Comparison of ENCODE assay signal across 10 mouse cellular contexts in the genomic region with DNA sequence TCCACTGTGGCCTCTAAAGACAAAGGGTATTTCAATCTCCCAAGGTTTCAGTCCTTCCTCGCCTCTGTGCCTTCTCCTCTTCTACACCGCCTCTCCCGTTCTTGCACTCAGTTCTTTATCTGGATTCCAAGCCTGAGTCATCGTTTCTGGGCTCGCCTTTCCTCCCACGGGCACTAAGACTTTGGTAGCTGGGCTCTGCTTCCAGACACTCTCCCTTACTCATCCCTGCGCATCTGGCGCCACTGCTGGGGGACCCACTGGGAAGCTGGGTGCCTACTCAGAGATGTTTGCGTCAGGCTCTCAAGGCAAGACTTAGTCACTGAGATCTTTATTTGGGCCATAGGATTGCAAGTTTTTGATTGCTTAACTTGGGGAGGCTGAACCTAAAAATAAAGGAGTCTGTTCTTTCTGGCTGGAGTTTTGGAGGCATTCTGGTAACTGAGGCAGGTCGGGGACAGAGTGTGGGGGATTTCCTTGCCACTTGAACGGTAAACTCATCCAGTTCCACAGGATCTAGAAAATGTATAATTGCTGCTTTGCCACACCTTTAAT.
DNase-seq lines count a peak whose midpoint lies in the region; TF ChIP-seq lines count a peak whose summit lies in the region.
"Had no signal": no experiment of that assay in that cellular context is flagged by ENCODE, and none has a peak within 500 bp of the region (broad histone marks: within the 10 kb centered on the region; RNA-seq: fewer than 3 reads in every experiment).

No protein-coding gene starts in this region.

- H3K27me3 ChIP-seq in cerebellum, adult 2 months (ENCODE audit: control insufficient read depth, insufficient read depth, low read length): no peaks in the 10 kb centered on the region
- H3K27me3 ChIP-seq: lung, embryonic 15.5 days had no signal

- H3K4me3 ChIP-seq in cortical plate, adult 2 months (ENCODE audit: insufficient read depth, low read length): no peak overlapping the region
- H3K4me3 ChIP-seq in cerebellum, adult 2 months (replicated peaks; ENCODE audit: insufficient read depth, low read depth, low read length): no peak overlapping the region
- H3K4me3 ChIP-seq: embryonic facial prominence, embryonic 10.5 days; lung, embryonic 15.5 days had no signal

- peaks cover 10% of the 10 kb centered on the region; the same call in 1 of the 2 replicates for H3K4me1 ChIP-seq in cortical plate, adult 2 months (ENCODE audit: control insufficient read depth, insufficient read depth, low read length)
- H3K4me1 ChIP-seq in cerebellum, adult 2 months (ENCODE audit: control insufficient read depth, insufficient read depth, low read length): no peaks in the 10 kb centered on the region
- H3K4me1 ChIP-seq: lung, embryonic 15.5 days had no signal

- no peak for TF ChIP-seq CTCF in cortical plate, adult 2 months (IDR thresholded peaks at IDR 0.05; ENCODE audit: extremely low read depth, insufficient read depth, low read length)
- TF ChIP-seq CTCF in cerebellum, adult 2 months (IDR thresholded peaks at IDR 0.05; ENCODE audit: borderline replicate concordance, insufficient read depth, low read depth, low read length): no peak

- peak overlapping the region; percentile 83 for H3K27ac ChIP-seq in cortical plate, adult 2 months (ENCODE audit: insufficient read depth, low read length)
- H3K27ac ChIP-seq in cerebellum, adult 2 months (ENCODE audit: insufficient read depth, low read length): no peak overlapping the region
- H3K27ac ChIP-seq: embryonic facial prominence, embryonic 10.5 days; lung, embryonic 15.5 days had no signal

- intact Hi-C loops in heart, postnatal 25 days (cut with DNase I): no loop called here

- peak; percentile 23 to 30 for DNase-seq in lung, adult 18-20 months
- DNase-seq in lung, postnatal 36 days: no peak
- DNase-seq in heart, postnatal 25 days (ENCODE audit: low spot score): peak; percentile 63
- DNase-seq in right cerebral cortex, postnatal 36 days (ENCODE audit: low spot score in 2 of 2): peak; percentile 83 to 93
- no peak for DNase-seq in cerebellum, adult 2 months
- no peak for DNase-seq in yolk sac, embryonic 10.5 days (ENCODE audit: low spot score)
- no peak for DNase-seq in cerebellum, postnatal 14 days

- no peak for TF ChIP-seq POLR2A in cortical plate, adult 2 months (IDR thresholded peaks at IDR 0.05; ENCODE audit: extremely low read depth, insufficient read depth, low read length)
- TF ChIP-seq POLR2A in cerebellum, adult 2 months (IDR thresholded peaks at IDR 0.05; ENCODE audit: borderline replicate concordance, insufficient read depth, low read length): no peak

- 86% methylated on average over 11 of the region's 11 CpGs for WGBS in cerebellum, adult 2 months

Comparison
In these comparisons a context has a peak if more than half of its experiments do, and no peak if none do; other contexts are left out.
1. DNase-seq: peak in lung, adult 18-20 months (2 of 2), heart, postnatal 25 days (single experiment) and right cerebral cortex, postnatal 36 days (2 of 2); none in lung, postnatal 36 days (single experiment), cerebellum, adult 2 months (0 of 2), yolk sac, embryonic 10.5 days (single experiment) and cerebellum, postnatal 14 days (0 of 2).